Mouse (Mus musculus) hematopoietic stem cell, adult 5-6 weeks (primary cell): ENCODE measurements around the gene Grasp. TPM values are rescaled to one million over a fixed set of nuclear protein-coding genes. Genes with fewer than 3 reads are reported as not detected.

Experiments
- ATAC-seq, 2 experiments: fragments of 125-278 bp in 1 of 2; replicated peaks in 1 of 2; 2 replicates each; pipeline ENCODE4 v1.8.0; 2016 to 2017; ENCODE audit warnings: inconsistent platforms in 2 of 2, mild to moderate bottlenecking in 2 of 2, moderate number of reproducible peaks in 2 of 2, low read depth in 1 of 2, moderate TSS enrichment in 1 of 2; ENCODE audit not compliant: low FRiP score in 2 of 2, poor library complexity in 2 of 2, severe bottlenecking in 2 of 2, insufficient read depth in 1 of 2, low TSS enrichment in 1 of 2
- total RNA-seq: library from RNA; stranded (forward); fragments of 172-1452, 232-1000 nt; gene quantifications from 2 replicates; pipeline ENCODE4 v1.2.3, GENCODE M21; 2017

Grasp gene
- total RNA-seq, 1 experiment from 2014 or later = 6.6 TPM

GRCm38 (mm10) chr15:101215136-101215535 is 8.9 kb upstream of the Grasp start:
- ATAC-seq = no peak

GRCm38 (mm10) chr15:101216036-101216435 is 8.0 kb upstream of the Grasp start:
- ATAC-seq = no peak

GRCm38 (mm10) chr15:101220905-101221297 is 3.1 kb upstream of the Grasp start:
- no peak for ATAC-seq

GRCm38 (mm10) chr15:101221298-101222104 is 2.5 kb upstream of the Grasp start:
- peak in 1 of 2 experiments; percentile 31; a peak in 1 of 4 replicates for ATAC-seq

GRCm38 (mm10) chr15:101222897-101223482 is 998 bp upstream of the Grasp start:
- ATAC-seq = peak in 1 of 2 experiments; percentile 13; a peak in 1 of 4 replicates

GRCm38 (mm10) chr15:101223596-101223995 is 392 bp upstream of the Grasp start:
- ATAC-seq = no peak

- ATAC-seq = no peak
These were observed 989 bp downstream of the Grasp start for GRCm38 (mm10) chr15:101224977-101225376.

- ATAC-seq = no peak
These were observed 4.0 kb downstream of the Grasp start for GRCm38 (mm10) chr15:101227971-101228370.

- ATAC-seq = no peak
These were observed 5.0 kb downstream of the Grasp start for GRCm38 (mm10) chr15:101228866-101229590.

- ATAC-seq = no peak
These were observed 6.5 kb downstream of the Grasp start for GRCm38 (mm10) chr15:101230503-101230902.

- peak in 1 of 2 experiments; percentile 37; a peak in 1 of 4 replicates for ATAC-seq
These were observed 7.1 kb downstream of the Grasp start for GRCm38 (mm10) chr15:101230995-101231647.

GRCm38 (mm10) chr15:101231648-101232180 is 7.7 kb downstream of the Grasp start:
- no peak for ATAC-seq

- ATAC-seq = no peak
These were observed 8.6 kb downstream of the Grasp start for GRCm38 (mm10) chr15:101232607-101233006.

GRCm38 (mm10) chr15:101233183-101233582 is 9.2 kb downstream of the Grasp start:
- ATAC-seq = no peak

- no peak; a peak in 1 of 4 replicates for ATAC-seq
These were observed 9.8 kb downstream of the Grasp start for GRCm38 (mm10) chr15:101233641-101234275.

GRCm38 (mm10) chr15:101234611-101235341 is 10.8 kb downstream of the Grasp start:
- no peak for ATAC-seq
